Mouse (Mus musculus) MEL (cell line): ENCODE results near the gene Ism1.

Experiments used
- CTCF ChIP-seq, 3 experiments: IDR thresholded peaks in 2 of 3; conservative IDR thresholded peaks in 1 of 3; 2 replicates each; pipeline ENCODE4 v1.5.1; 2011 to 2012; ENCODE audit warnings: low read length in 3 of 3, low read depth in 2 of 3, mild to moderate bottlenecking in 2 of 3, improper control_type of control experiment in 1 of 3, inconsistent platforms in 1 of 3, mixed read lengths in 1 of 3, moderate library complexity in 1 of 3; ENCODE audit not compliant: control insufficient read depth in 1 of 3, insufficient read depth in 1 of 3, poor library complexity in 1 of 3, severe bottlenecking in 1 of 3
- EP300 ChIP-seq, 2 experiments: IDR thresholded peaks; 2 replicates each; pipeline ENCODE4 v1.6.1; 2011; ENCODE audit warnings: improper control_type of control experiment in 2 of 2, low read length in 2 of 2, low read depth in 1 of 2, mild to moderate bottlenecking in 1 of 2
- HCFC1 ChIP-seq: IDR thresholded peaks from 2 replicates; pipeline ENCODE4 v1.6.1; 2012; ENCODE audit warnings: low read depth, mild to moderate bottlenecking, inconsistent platforms, low read length, improper control_type of control experiment, moderate library complexity
- MAX ChIP-seq: IDR thresholded peaks from 2 replicates; pipeline ENCODE4 v1.6.1; 2011; ENCODE audit warnings: low read length, improper control_type of control experiment
- MAZ ChIP-seq: IDR thresholded peaks from 2 replicates; pipeline ENCODE4 v1.6.1; 2012; ENCODE audit warnings: low read depth, mild to moderate bottlenecking, inconsistent platforms, low read length, improper control_type of control experiment
- NELFE ChIP-seq: IDR thresholded peaks from 2 replicates; pipeline ENCODE4 v1.6.1; 2011; ENCODE audit warnings: low read depth, low read length, improper control_type of control experiment
- POLR2A ChIP-seq, 2 experiments: IDR thresholded peaks; 2 replicates each; pipeline ENCODE4 v1.6.1; 2011 to 2012; ENCODE audit warnings: low read length in 2 of 2, mild to moderate bottlenecking in 2 of 2, control low read depth in 1 of 2, improper control_type of control experiment in 1 of 2, low read depth in 1 of 2, moderate library complexity in 1 of 2; ENCODE audit not compliant: control insufficient read depth in 1 of 2, insufficient read depth in 1 of 2, poor library complexity in 1 of 2
- POLR2AphosphoS5 ChIP-seq: IDR thresholded peaks from 2 replicates; pipeline ENCODE4 v1.6.1; 2012; ENCODE audit warnings: low read depth, borderline replicate concordance, mild to moderate bottlenecking, inconsistent platforms, low read length, moderate library complexity, mixed read lengths
- USF1 ChIP-seq: IDR thresholded peaks from 2 replicates; pipeline ENCODE4 v1.6.1; 2014; ENCODE audit warnings: low read depth, mild to moderate bottlenecking, inconsistent platforms, low read length, improper control_type of control experiment, moderate library complexity

DNA sequence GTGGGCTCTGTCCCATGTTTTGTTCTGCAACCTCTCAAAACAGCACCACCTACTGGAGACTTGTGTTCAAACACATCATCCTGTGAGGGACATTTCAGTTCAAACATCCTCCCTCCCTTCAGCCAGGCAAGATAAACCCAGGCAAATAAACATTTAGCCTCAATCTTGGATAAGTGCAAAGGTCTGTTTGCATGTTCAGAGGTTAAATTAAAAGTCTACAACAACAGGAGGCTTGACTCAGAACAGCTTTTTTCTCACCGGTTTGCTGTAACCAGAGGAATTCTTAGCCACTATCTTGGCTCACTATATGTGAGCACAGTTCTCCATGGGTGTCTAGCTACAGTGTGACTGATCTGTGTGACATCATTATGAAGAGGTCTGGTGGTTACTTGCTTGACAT lies 22.6 kb downstream of the Ism1 start:
- TF ChIP-seq CTCF (IDR thresholded peaks at IDR 0.05 in 2 of 3, conservative IDR thresholded peaks at IDR 0.05 in 1 of 3; ENCODE audit: control insufficient read depth in 1 of 3, insufficient read depth in 1 of 3, low read depth in 2 of 3, low read length in 3 of 3, poor library complexity in 1 of 3, severe bottlenecking in 1 of 3) (no peak; a peak in 2 of 6 replicates), EP300 (IDR thresholded peaks at IDR 0.05; ENCODE audit: low read depth in 1 of 2, low read length in 2 of 2) (no peak), MAZ (no peak), POLR2AphosphoS5 (no peak), USF1 (no peak), MAX (no peak), POLR2A (IDR thresholded peaks at IDR 0.05; ENCODE audit: control insufficient read depth in 1 of 2, insufficient read depth in 1 of 2, low read depth in 1 of 2, low read length in 2 of 2, poor library complexity in 1 of 2) (no peak), HCFC1 (no peak), NELFE (no peak)
